Mouse (Mus musculus): ENCODE data around the gene Xaf1. TPM values are rescaled to one million over a fixed set of nuclear protein-coding genes. Genes with fewer than 3 reads are reported as not detected.

The Xaf1 gene
- 4.9 and 5.1 TPM in 2 replicates for polyA plus RNA-seq (2015; fragmentation: Nextera tagmentation; extraction: Ambion mirVana)

- peak within 1 kb of the TSS; percentile 43 for H3K9ac ChIP-seq (replicated peaks; ENCODE audit: low read length)
- peak within 1 kb of the TSS; percentile 37 for H3K4me2 ChIP-seq (replicated peaks; ENCODE audit: low read depth, low read length)
- no peaks in the 10 kb centered on the region for H3K9me3 ChIP-seq (ENCODE audit: low read length)
- WGBS, result 5% methylated on average over 6 of the region's 6 CpGs
- no peaks in the 10 kb centered on the region for H3K27me3 ChIP-seq (ENCODE audit: insufficient read depth, low read length)
- peak; percentile 84 for ATAC-seq (ENCODE audit: low FRiP score, low TSS enrichment)
- H3K4me3 ChIP-seq (ENCODE audit: low read length), result peak within 1 kb of the TSS; percentile 9
- peaks cover 7% of the 10 kb centered on the region for H3K4me1 ChIP-seq (ENCODE audit: insufficient read depth, low read length)
- H3K36me3 ChIP-seq (ENCODE audit: insufficient read depth, low read length), result no peaks in the 10 kb centered on the region
- H3K27ac ChIP-seq (ENCODE audit: low read length), result no peak within 1 kb of the TSS; the same call in 1 of the 2 replicates
These were observed at the start of gene Xaf1 for GRCm38 (mm10) chr11:72301334-72301733. Gene Xaf1 (plus strand): TSS chr11:72301629.

GRCm38 (mm10) chr11:72255629-72256028 lies 45.8 kb upstream of the Xaf1 start:
- Histone ChIP-seq H3K4me1 (ENCODE audit: insufficient read depth, low read length) (no peaks in the 10 kb centered on the region), H3K9me3 (ENCODE audit: low read length) (no peaks in the 10 kb centered on the region), H3K27me3 (ENCODE audit: insufficient read depth, low read length) (no peaks in the 10 kb centered on the region), H3K27ac (ENCODE audit: low read length) (no peak overlapping the region), H3K4me2 (replicated peaks; ENCODE audit: low read depth, low read length) (no peak overlapping the region), H3K9ac (replicated peaks; ENCODE audit: low read length) (no peak overlapping the region), H3K36me3 (ENCODE audit: insufficient read depth, low read length) (no peaks in the 10 kb centered on the region), H3K4me3 (ENCODE audit: low read length) (no peak overlapping the region)
- 89% methylated on average over 4 of the region's 4 CpGs for WGBS
- no peak for ATAC-seq (ENCODE audit: low FRiP score, low TSS enrichment)

- no peak overlapping the region for H3K4me3 ChIP-seq (ENCODE audit: low read length)
- H3K9ac ChIP-seq (replicated peaks; ENCODE audit: low read length), result no peak overlapping the region
- H3K27me3 ChIP-seq (ENCODE audit: insufficient read depth, low read length), result no peaks in the 10 kb centered on the region
- H3K4me2 ChIP-seq (replicated peaks; ENCODE audit: low read depth, low read length), result no peak overlapping the region
- no peak overlapping the region for H3K27ac ChIP-seq (ENCODE audit: low read length)
- no peaks in the 10 kb centered on the region for H3K4me1 ChIP-seq (ENCODE audit: insufficient read depth, low read length)
- 78% methylated on average over 2 of the region's 2 CpGs for WGBS
- no peaks in the 10 kb centered on the region for H3K9me3 ChIP-seq (ENCODE audit: low read length)
- ATAC-seq (ENCODE audit: low FRiP score, low TSS enrichment), result no peak
- no peaks in the 10 kb centered on the region for H3K36me3 ChIP-seq (ENCODE audit: insufficient read depth, low read length)
These were observed 45.0 kb upstream of the Xaf1 start for GRCm38 (mm10) chr11:72256441-72256840.

GRCm38 (mm10) chr11:72265483-72265882 lies 35.9 kb upstream of the Xaf1 start:
- peaks cover 12% of the 10 kb centered on the region for H3K4me1 ChIP-seq (ENCODE audit: insufficient read depth, low read length)
- no peaks in the 10 kb centered on the region for H3K9me3 ChIP-seq (ENCODE audit: low read length)
- H3K9ac ChIP-seq (replicated peaks; ENCODE audit: low read length), result no peak overlapping the region
- H3K4me2 ChIP-seq (replicated peaks; ENCODE audit: low read depth, low read length), result no peak overlapping the region
- H3K27me3 ChIP-seq (ENCODE audit: insufficient read depth, low read length), result peaks cover 32% of the 10 kb centered on the region
- ATAC-seq (ENCODE audit: low FRiP score, low TSS enrichment), result no peak
- H3K27ac ChIP-seq (ENCODE audit: low read length), result no peak overlapping the region
- no peak overlapping the region for H3K4me3 ChIP-seq (ENCODE audit: low read length)
- 7% methylated on average over 11 of the region's 11 CpGs for WGBS
- H3K36me3 ChIP-seq (ENCODE audit: insufficient read depth, low read length), result no peaks in the 10 kb centered on the region

- H3K27me3 ChIP-seq (ENCODE audit: insufficient read depth, low read length), result peaks cover 32% of the 10 kb centered on the region
- ATAC-seq (ENCODE audit: low FRiP score, low TSS enrichment), result peak; percentile 93
- no peaks in the 10 kb centered on the region for H3K36me3 ChIP-seq (ENCODE audit: insufficient read depth, low read length)
These were observed 35.0 kb upstream of the Xaf1 start for GRCm38 (mm10) chr11:72266207-72266959.

GRCm38 (mm10) chr11:72266960-72267560 lies 34.4 kb upstream of the Xaf1 start, which contains the start of gene Slc13a5:
Gene Slc13a5 (minus strand): TSS chr11:72267222.
- Histone ChIP-seq H3K27me3 (ENCODE audit: insufficient read depth, low read length) (peaks cover 36% of the 10 kb centered on the region), H3K36me3 (ENCODE audit: insufficient read depth, low read length) (no peaks in the 10 kb centered on the region), H3K4me3 (ENCODE audit: low read length) (peak within 1 kb of the TSS; percentile 44), H3K9ac (replicated peaks; ENCODE audit: low read length) (peak within 1 kb of the TSS; percentile 42), H3K27ac (ENCODE audit: low read length) (no peak within 1 kb of the TSS), H3K9me3 (ENCODE audit: low read length) (no peaks in the 10 kb centered on the region), H3K4me1 (ENCODE audit: insufficient read depth, low read length) (peaks cover 12% of the 10 kb centered on the region), H3K4me2 (replicated peaks; ENCODE audit: low read depth, low read length) (peak within 1 kb of the TSS; percentile 73)
- peak; percentile 69 for ATAC-seq (ENCODE audit: low FRiP score, low TSS enrichment)
- 3% methylated on average over 36 of the region's 36 CpGs for WGBS

More at GRCm38 (mm10) chr11:72266207-72266959, 35.0 kb upstream of the Xaf1 start:
- no peaks in the 10 kb centered on the region for H3K9me3 ChIP-seq (ENCODE audit: low read length)
- H3K4me2 ChIP-seq (replicated peaks; ENCODE audit: low read depth, low read length), result peak overlapping the region; percentile 73
- WGBS, result 1% methylated on average over 46 of the region's 46 CpGs
- H3K27ac ChIP-seq (ENCODE audit: low read length), result no peak overlapping the region
- peak overlapping the region; percentile 44 for H3K4me3 ChIP-seq (ENCODE audit: low read length)
- H3K9ac ChIP-seq (replicated peaks; ENCODE audit: low read length), result peak overlapping the region; percentile 42
- peaks cover 12% of the 10 kb centered on the region for H3K4me1 ChIP-seq (ENCODE audit: insufficient read depth, low read length)

- ATAC-seq (ENCODE audit: low FRiP score, low TSS enrichment), result no peak
- Histone ChIP-seq H3K9me3 (ENCODE audit: low read length) (no peaks in the 10 kb centered on the region), H3K36me3 (ENCODE audit: insufficient read depth, low read length) (no peaks in the 10 kb centered on the region), H3K9ac (replicated peaks; ENCODE audit: low read length) (no peak overlapping the region), H3K27ac (ENCODE audit: low read length) (no peak overlapping the region), H3K27me3 (ENCODE audit: insufficient read depth, low read length) (peaks cover 19% of the 10 kb centered on the region), H3K4me2 (replicated peaks; ENCODE audit: low read depth, low read length) (no peak overlapping the region), H3K4me1 (ENCODE audit: insufficient read depth, low read length) (peaks cover 4% of the 10 kb centered on the region; the same call in 1 of the 2 replicates), H3K4me3 (ENCODE audit: low read length) (no peak overlapping the region)
- 18% methylated on average over 1 of the region's 1 CpGs for WGBS
These were observed 29.7 kb upstream of the Xaf1 start for GRCm38 (mm10) chr11:72271761-72272160.

GRCm38 (mm10) chr11:72273341-72273740 lies 28.1 kb upstream of the Xaf1 start:
- Histone ChIP-seq H3K9me3 (ENCODE audit: low read length) (no peaks in the 10 kb centered on the region), H3K9ac (replicated peaks; ENCODE audit: low read length) (no peak overlapping the region), H3K4me2 (replicated peaks; ENCODE audit: low read depth, low read length) (no peak overlapping the region), H3K27me3 (ENCODE audit: insufficient read depth, low read length) (peaks cover 4% of the 10 kb centered on the region; the same call in 1 of the 2 replicates), H3K4me1 (ENCODE audit: insufficient read depth, low read length) (no peaks in the 10 kb centered on the region), H3K27ac (ENCODE audit: low read length) (no peak overlapping the region), H3K36me3 (ENCODE audit: insufficient read depth, low read length) (no peaks in the 10 kb centered on the region), H3K4me3 (ENCODE audit: low read length) (no peak overlapping the region)
- WGBS, result 62% methylated on average over 3 of the region's 3 CpGs
- ATAC-seq (ENCODE audit: low FRiP score, low TSS enrichment), result no peak

- H3K36me3 ChIP-seq (ENCODE audit: insufficient read depth, low read length), result no peaks in the 10 kb centered on the region
- no peaks in the 10 kb centered on the region for H3K27me3 ChIP-seq (ENCODE audit: insufficient read depth, low read length)
- WGBS, result 81% methylated on average over 5 of the region's 5 CpGs
- H3K9ac ChIP-seq (replicated peaks; ENCODE audit: low read length), result no peak overlapping the region
- H3K4me1 ChIP-seq (ENCODE audit: insufficient read depth, low read length), result no peaks in the 10 kb centered on the region
- H3K4me3 ChIP-seq (ENCODE audit: low read length), result no peak overlapping the region
- no peak overlapping the region for H3K27ac ChIP-seq (ENCODE audit: low read length)
- no peaks in the 10 kb centered on the region for H3K9me3 ChIP-seq (ENCODE audit: low read length)
- no peak overlapping the region for H3K4me2 ChIP-seq (replicated peaks; ENCODE audit: low read depth, low read length)
- no peak for ATAC-seq (ENCODE audit: low FRiP score, low TSS enrichment)
These were observed 20.1 kb upstream of the Xaf1 start for GRCm38 (mm10) chr11:72281143-72281851.
